Mouse (Mus musculus) liver, embryonic 14.5 days (tissue): Measurements from ENCODE around the gene Prkar2a.

Experiments
- CTCF ChIP-seq: IDR thresholded peaks from 2 replicates; pipeline ENCODE4 v1.5.1; 2016; ENCODE audit warnings: antibody characterized with exemption, low read depth, control low read depth
- EP300 ChIP-seq: IDR thresholded peaks from 2 replicates; pipeline ENCODE4 v1.6.1; 2016; ENCODE audit warnings: antibody characterized with exemption, low read depth

GRCm38 (mm10) chr9:108786494-108786893 lies 97.4 kb downstream of the Prkar2a start:
- TF ChIP-seq EP300 (no peak), CTCF (no peak)
